Mouse (Mus musculus) left cerebral cortex, postnatal 4 days (tissue): Measurements from ENCODE around the gene Olfr960. TPM values are rescaled to one million over a fixed set of nuclear protein-coding genes. Genes with fewer than 3 reads are reported as not detected.

Experiments
- total RNA-seq, 2 experiments: library from RNA; stranded (reverse); gene quantifications; 2 replicates each; pipeline ENCODE4 v1.2.3; 2021

Olfr960 gene
- total RNA-seq, 2 experiments from 2014 or later = not detected

Other genes starting within 250 kb of the Olfr960 start
- not detected for gene Olfr951, start 234.0 kb upstream of the Olfr960 start, total RNA-seq
- not detected for gene Olfr952, start 194.2 kb upstream of the Olfr960 start, total RNA-seq
- gene Olfr954, start 164.7 kb upstream of the Olfr960 start, total RNA-seq = not detected
- gene Olfr955, start 149.4 kb upstream of the Olfr960 start, total RNA-seq = not detected
- not detected for gene Olfr44, start 127.4 kb upstream of the Olfr960 start, total RNA-seq
- gene Olfr957, start 105.6 kb upstream of the Olfr960 start, total RNA-seq = not detected
- under 1 TPM in 1 of 2 experiments, not detected in 1; 0.12 TPM for gene Olfr958, start 67.3 kb upstream of the Olfr960 start, total RNA-seq
- not detected for gene Olfr959, start 45.8 kb upstream of the Olfr960 start, total RNA-seq
- 10 to 100 TPM; 21.2 to 46.8 TPM for gene AW551984, start 17.0 kb upstream of the Olfr960 start, total RNA-seq
- gene Olfr148, start 10.7 kb upstream of the Olfr960 start, total RNA-seq = not detected
- gene Olfr961, start 23.7 kb downstream of the Olfr960 start, total RNA-seq = not detected
- not detected for gene Olfr963, start 45.8 kb downstream of the Olfr960 start, total RNA-seq
- not detected for gene Olfr149, start 85.7 kb downstream of the Olfr960 start, total RNA-seq
- not detected for gene Olfr965, start 90.0 kb downstream of the Olfr960 start, total RNA-seq
- gene Olfr150, start 109.6 kb downstream of the Olfr960 start, total RNA-seq = not detected
- gene Olfr967, start 124.9 kb downstream of the Olfr960 start, total RNA-seq = not detected
- not detected for gene Olfr968, start 161.9 kb downstream of the Olfr960 start, total RNA-seq
- not detected for gene Olfr969, start 169.6 kb downstream of the Olfr960 start, total RNA-seq
- gene Olfr970, start 187.5 kb downstream of the Olfr960 start, total RNA-seq = not detected
- gene Olfr971, start 215.5 kb downstream of the Olfr960 start, total RNA-seq = not detected
- not detected for gene Olfr972, start 245.0 kb downstream of the Olfr960 start, total RNA-seq